Comparison of ENCODE assay signal across 9 mouse cellular contexts in the genomic region with DNA sequence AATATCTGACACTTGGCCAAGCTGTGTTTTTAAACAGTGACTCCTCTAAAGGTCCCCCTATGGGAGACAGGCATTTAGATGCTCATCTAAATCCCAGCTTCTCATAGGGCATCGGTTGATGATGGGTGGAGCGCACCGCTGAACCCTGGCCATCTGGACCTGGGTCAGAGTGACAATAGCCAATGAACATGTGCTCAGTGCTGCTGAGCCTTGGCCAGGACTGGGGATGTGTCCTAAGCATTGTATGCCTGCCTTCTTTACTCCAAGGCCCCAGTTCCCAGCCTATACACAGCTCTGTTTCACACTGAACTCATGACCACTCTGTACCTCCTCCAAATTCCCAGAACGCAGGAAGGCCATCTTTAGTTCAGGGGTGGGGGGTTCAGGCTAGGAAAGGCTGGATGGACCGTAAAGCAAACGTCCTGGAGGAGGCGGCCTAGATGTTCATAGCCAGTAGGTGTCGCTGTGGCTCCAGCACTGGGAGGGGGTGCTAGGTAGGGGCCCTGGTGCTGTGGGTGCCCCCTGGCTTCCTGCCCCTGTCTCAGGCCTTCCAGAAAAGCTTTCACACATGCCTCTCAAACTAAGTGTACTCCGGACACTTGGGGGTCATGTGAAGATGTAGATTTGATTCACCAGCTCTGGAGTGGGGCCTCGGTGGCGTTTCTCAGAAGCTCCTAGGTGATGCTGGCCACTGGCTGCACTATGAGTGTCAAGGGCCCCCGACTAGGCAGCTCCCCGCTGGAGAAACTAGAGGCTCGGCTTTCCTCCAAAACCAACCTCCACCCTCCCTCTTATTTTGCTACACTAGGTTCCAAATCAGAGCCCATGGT.
DNase-seq lines count a peak whose midpoint lies in the region; ATAC-seq and TF ChIP-seq lines count a peak whose summit lies in the region.
"Had no signal": no experiment of that assay in that cellular context is flagged by ENCODE, and none has a peak within 500 bp of the region (broad histone marks: within the 10 kb centered on the region; RNA-seq: fewer than 3 reads in every experiment).

No protein-coding gene starts in this region.

- no peak for ATAC-seq in Patski
- peak; percentile 36; the same call in 1 of the 2 replicates for ATAC-seq in heart, embryonic 11.5 days (replicated peaks; ENCODE audit: insufficient number of reproducible peaks, low FRiP score, low TSS enrichment)
- ATAC-seq in activated CD4-positive, CD25-positive, alpha-beta regulatory T cell, adult 4 months: no peak

- no peak overlapping the region for H3K27ac ChIP-seq in heart, embryonic 11.5 days (ENCODE audit: low read depth, low read length)
- H3K27ac ChIP-seq: heart, embryonic 13.5 days had no signal

- 21% methylated on average over 14 of the region's 14 CpGs for WGBS in heart, embryonic 11.5 days (ENCODE audit: insufficient replicate concordance)
- 36% methylated on average over 14 of the region's 14 CpGs for WGBS in lung, adult 2 months

- 0 out of 2 replicates have a peak, but pooled peaks cover 2% of the 10 kb centered on the region for H3K4me1 ChIP-seq in heart, embryonic 11.5 days (ENCODE audit: control insufficient read depth, insufficient read depth, low read length)
- H3K4me1 ChIP-seq in lung, adult 2 months (ENCODE audit: control insufficient read depth, insufficient read depth, low read length): no peaks in the 10 kb centered on the region
- H3K4me1 ChIP-seq: heart, embryonic 13.5 days had no signal

- in situ Hi-C loops in Patski (cut with MboI; ENCODE audit: low pct_unique_long_range_greater_than_20kb): loop anchor here (10.0 kb wide), 1 partner anchor 201 kb away; no protein-coding TSS in a partner anchor

- no peak for TF ChIP-seq POLR2A in lung, adult 2 months (IDR thresholded peaks at IDR 0.05; ENCODE audit: borderline replicate concordance, extremely low read depth, low read depth, low read length)

- H3K4me2 ChIP-seq in heart, embryonic 11.5 days: no peak overlapping the region
- H3K4me2 ChIP-seq: heart, embryonic 13.5 days had no signal

- peak; percentile 67 for TF ChIP-seq CTCF in Patski (IDR thresholded peaks at IDR 0.05)
- peak; percentile 84 for TF ChIP-seq CTCF in lung, adult 2 months (IDR thresholded peaks at IDR 0.05; ENCODE audit: insufficient read depth, low read length)

- CTCF ChIA-PET in Patski (lab: Charles Lee): interaction anchor here (1.0 to 1.1 kb wide), 2 partner anchors 15 to 54 kb away, joined by 3 read pairs; no protein-coding TSS in a partner anchor

- no peaks in the 10 kb centered on the region for H3K9me3 ChIP-seq in heart, embryonic 11.5 days (replicated peaks; ENCODE audit: control insufficient read depth, low read length)
- H3K9me3 ChIP-seq: heart, embryonic 13.5 days had no signal

- POLR2A ChIA-PET in Patski (lab: Charles Lee): no interaction called here

- peak; percentile 20 for DNase-seq in CD4-positive helper T cell, adult 2 months (ENCODE audit: low read depth, low spot score)
- DNase-seq in Patski (ENCODE audit: low read depth, low spot score): no peak
- peak; percentile 82 for DNase-seq in embryo, embryonic 11 days
- DNase-seq in kidney, postnatal 10 days: peak; percentile 73
- peak; percentile 45 for DNase-seq in lung, adult 2 months
- DNase-seq in retina, embryonic 14.5 days (ENCODE audit: low spot score): peak; percentile 81

- no peaks in the 10 kb centered on the region for H3K36me3 ChIP-seq in heart, embryonic 11.5 days (ENCODE audit: control insufficient read depth, insufficient read depth, low read length)
- H3K36me3 ChIP-seq: heart, embryonic 13.5 days had no signal

- H3K27me3 ChIP-seq in Patski: peaks cover 11% of the 10 kb centered on the region
- peaks cover 29% of the 10 kb centered on the region for H3K27me3 ChIP-seq in heart, embryonic 11.5 days (ENCODE audit: control insufficient read depth, insufficient read depth, low read length)

- H3K9ac ChIP-seq in heart, embryonic 11.5 days (ENCODE audit: low read depth, low read length): no peak overlapping the region
- H3K9ac ChIP-seq: heart, embryonic 13.5 days had no signal

- H3K4me3 ChIP-seq in heart, embryonic 11.5 days (ENCODE audit: low read depth, low read length): no peak overlapping the region
- no peak overlapping the region for H3K4me3 ChIP-seq in lung, adult 2 months (replicated peaks; ENCODE audit: extremely low read depth, low read depth, low read length)
- H3K4me3 ChIP-seq: heart, embryonic 13.5 days had no signal
